Mouse (Mus musculus): Measurements from ENCODE around the gene Prss1.
"Not testable (repeated sequence)": the region's sequence is repeated elsewhere in the genome, so short reads cannot be mapped to it uniquely, and the experiment has no call there.

Prss1 gene

GRCm38 (mm10) chr6:41458632-41459031 lies at the start of gene Prss1:
Gene Prss1 (plus strand): TSS chr6:41458932.
- not testable (repeated sequence) for DNase-seq (ENCODE audit: low spot score in 2 of 2)

GRCm38 (mm10) chr6:41442261-41442660 lies 16.5 kb upstream of the Prss1 start:
- not testable (repeated sequence) for DNase-seq (ENCODE audit: low spot score in 2 of 2)

DNA sequence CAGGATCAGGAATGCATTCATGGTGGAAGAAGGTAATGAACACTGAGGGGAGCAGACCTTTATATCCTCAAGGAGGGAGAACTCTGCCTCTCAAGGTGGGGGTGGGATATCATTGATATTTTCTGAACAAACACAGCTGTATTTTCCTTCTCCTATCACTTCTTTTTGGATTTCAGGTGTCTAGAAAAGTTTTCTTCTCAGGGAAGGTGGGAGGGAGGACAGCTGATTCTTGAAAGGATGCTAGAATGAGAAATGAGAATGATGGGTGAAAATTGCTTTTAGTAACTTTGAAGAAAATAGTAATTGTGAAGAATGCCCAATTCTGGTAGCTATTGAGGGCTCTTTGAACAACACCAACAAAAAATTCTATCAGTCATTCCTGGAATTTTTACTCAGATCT lies 12.7 kb upstream of the Prss1 start, which contains the start of gene Gm10334:
Gene Gm10334, minus strand, starts transcription at position 101 of the 400 bp plus-strand sequence.
- not testable (repeated sequence) for DNase-seq (ENCODE audit: low spot score in 2 of 2)

DNA sequence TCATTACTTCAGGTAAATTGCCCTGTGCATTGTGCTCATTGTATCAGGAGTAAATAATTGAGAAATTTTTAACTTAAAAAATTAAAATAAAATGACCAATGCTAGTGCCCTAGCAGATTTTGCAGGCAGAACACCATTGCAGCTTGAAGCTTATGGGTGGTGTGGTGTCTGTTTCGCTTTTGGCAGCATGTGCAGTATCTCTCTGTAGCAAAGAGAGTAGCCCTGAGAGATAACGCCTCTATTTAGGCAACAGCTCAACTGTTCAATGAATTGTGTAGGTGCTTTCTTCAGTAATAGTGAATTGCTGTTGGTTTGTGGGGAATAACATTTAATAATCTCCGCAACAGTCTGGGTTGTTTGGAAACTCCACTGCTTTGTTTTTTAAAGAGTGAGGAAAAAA lies 40.6 kb downstream of the Prss1 start:
- no peak for DNase-seq (ENCODE audit: low spot score in 2 of 2)

- DNase-seq (ENCODE audit: low spot score in 2 of 2) = no peak
These were observed 46.2 kb downstream of the Prss1 start for GRCm38 (mm10) chr6:41504915-41505314.

DNA sequence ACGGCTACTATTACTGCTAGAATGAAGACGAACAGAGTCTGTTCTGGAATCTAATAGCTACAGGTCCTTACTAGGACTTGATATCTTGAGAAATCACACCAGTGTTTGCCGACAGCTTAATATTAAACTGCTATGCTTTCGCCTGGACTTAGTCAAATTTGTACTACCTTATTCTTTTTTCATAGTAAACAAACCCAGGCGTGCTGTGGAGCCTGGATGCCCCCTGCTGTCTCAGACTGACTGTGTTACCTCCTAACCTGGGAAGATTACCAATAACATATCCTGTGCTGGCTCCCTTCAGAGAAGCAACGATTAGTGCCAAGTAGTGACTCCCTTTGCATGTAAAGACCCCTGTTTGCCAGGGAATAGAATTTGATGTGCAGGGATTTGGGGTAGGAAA lies 46.6 kb downstream of the Prss1 start:
- DNase-seq (ENCODE audit: low spot score in 2 of 2) = no peak
